Mouse (Mus musculus): ENCODE results near the gene Hcn1.

DNA sequence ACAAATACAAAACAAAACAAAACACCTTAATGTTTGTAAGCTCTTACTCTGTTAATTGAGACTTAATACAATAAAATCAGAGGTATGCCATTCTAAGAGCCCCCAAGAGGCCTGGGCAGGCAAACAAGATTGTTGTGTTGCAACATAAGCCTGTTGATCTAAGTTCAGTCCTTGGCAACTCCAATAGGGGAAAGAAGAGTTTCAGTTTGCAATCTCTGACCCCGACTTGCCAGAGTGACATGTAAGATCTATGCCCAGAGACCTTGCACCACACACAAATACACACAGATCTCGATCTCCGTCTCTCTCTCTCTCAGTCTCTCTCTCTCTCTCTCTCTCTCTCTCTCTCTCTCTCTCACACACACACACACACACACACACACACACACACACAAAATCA is 142.3 kb downstream of the Hcn1 start:
- TF ChIP-seq CTCF (IDR thresholded peaks at IDR 0.05; ENCODE audit: extremely low read depth, insufficient read depth, insufficient read length, insufficient replicate concordance) (no peak), POLR2A (IDR thresholded peaks at IDR 0.05; ENCODE audit: low read depth, low read length) (no peak)
